In genomic region chr16:36874583-36875275, GRCm38 (mm10) we compare ENCODE assay signal across 8 mouse cellular contexts. TPM values are rescaled to one million over a fixed set of nuclear protein-coding genes. Genes with fewer than 3 reads are reported as not detected.
DNase-seq lines count a peak whose midpoint lies in the region; ATAC-seq lines count a peak whose summit lies in the region.

Eaf2 (minus strand) TSS chr16:36875003.
Golgb1 (plus strand) TSS chr16:36875140.

- peak within 1 kb of the TSS; percentile 78 for H3K4me2 ChIP-seq in lung, embryonic 16.5 days (ENCODE audit: low read depth, low read length)

- peak; percentile 100 for DNase-seq in MEL-GATA-1-ER (ENCODE audit: extremely low read depth, low read depth)
- DNase-seq in cerebellum, adult 8-10 months, result peak; percentile 94
- peak; percentile 100 for DNase-seq in forelimb bud, embryonic 11.5 days (ENCODE audit: low read depth, low spot score)
- peak; percentile 98 for DNase-seq in layer of hippocampus, adult 9-10 months (ENCODE audit: low spot score)
- peak; percentile 72 for DNase-seq in ovary, postnatal 10 days (ENCODE audit: low spot score)
- peak; percentile 95 for DNase-seq in thymus, postnatal 10 days (ENCODE audit: low spot score in 2 of 2)

- peaks cover 8% of the 10 kb centered on the region for H3K36me3 ChIP-seq in lung, embryonic 16.5 days (ENCODE audit: control insufficient read depth, insufficient read depth, low read length)

- ATAC-seq in hematopoietic stem cell, adult 5-6 weeks (replicated peaks in 1 of 2; ENCODE audit: insufficient read depth in 1 of 2, low FRiP score in 2 of 2, low TSS enrichment in 1 of 2, low read depth in 1 of 2, poor library complexity in 2 of 2, severe bottlenecking in 2 of 2), result peak; percentile 100
- ATAC-seq in lung, embryonic 16.5 days (ENCODE audit: low read depth), result peak; percentile 100

- H3K4me1 ChIP-seq in lung, embryonic 16.5 days (replicated peaks; ENCODE audit: control insufficient read depth, insufficient read depth, low read length), result peaks cover 13% of the 10 kb centered on the region

- H3K27me3 ChIP-seq in lung, embryonic 16.5 days (ENCODE audit: control insufficient read depth, insufficient read depth, low read depth, low read length), result no peaks in the 10 kb centered on the region

- H3K9me3 ChIP-seq in lung, embryonic 16.5 days (ENCODE audit: control insufficient read depth, low read length), result no peaks in the 10 kb centered on the region

- H3K9ac ChIP-seq in lung, embryonic 16.5 days (ENCODE audit: low read length), result peak within 1 kb of the TSS; percentile 85

- H3K4me3 ChIP-seq in lung, embryonic 16.5 days (ENCODE audit: low read length), result peak within 1 kb of the TSS; percentile 94

- under 1% methylated on average over 43 of the region's 43 CpGs for WGBS in lung, embryonic 16.5 days

- peak within 1 kb of the TSS; percentile 77 for H3K27ac ChIP-seq in lung, embryonic 16.5 days (ENCODE audit: low read length)

RNA-seq across cellular contexts. Expression of gene Eaf2, which starts in this region (rescaled TPM):
- total RNA-seq in hematopoietic stem cell, adult 5-6 weeks (2017), result not detected in 2 replicates
- 1.0 and 1.3 TPM in 2 replicates for polyA plus RNA-seq in lung, embryonic 16.5 days (2015; fragmentation: Nextera tagmentation; extraction: Ambion mirVana)

RNA-seq across cellular contexts. Expression of gene Golgb1, which starts in this region (rescaled TPM):
- total RNA-seq in hematopoietic stem cell, adult 5-6 weeks (2017), result 38.7 and 41.1 TPM in 2 replicates
- polyA plus RNA-seq in lung, embryonic 16.5 days (2015; fragmentation: Nextera tagmentation; extraction: Ambion mirVana), result 89.6 and 97.2 TPM in 2 replicates

Comparison
In these comparisons a context has a peak if more than half of its experiments do, and no peak if none do; other contexts are left out.
1. Peak in every context shown above with its lines: DNase-seq, ATAC-seq, H3K4me3 ChIP-seq and H3K27ac ChIP-seq.